Mouse (Mus musculus): ENCODE measurements around the gene Dcxr.
"Not testable (repeated sequence)": the region's sequence is repeated elsewhere in the genome, so short reads cannot be mapped to it uniquely, and the experiment has no call there.

Dcxr gene

DNA sequence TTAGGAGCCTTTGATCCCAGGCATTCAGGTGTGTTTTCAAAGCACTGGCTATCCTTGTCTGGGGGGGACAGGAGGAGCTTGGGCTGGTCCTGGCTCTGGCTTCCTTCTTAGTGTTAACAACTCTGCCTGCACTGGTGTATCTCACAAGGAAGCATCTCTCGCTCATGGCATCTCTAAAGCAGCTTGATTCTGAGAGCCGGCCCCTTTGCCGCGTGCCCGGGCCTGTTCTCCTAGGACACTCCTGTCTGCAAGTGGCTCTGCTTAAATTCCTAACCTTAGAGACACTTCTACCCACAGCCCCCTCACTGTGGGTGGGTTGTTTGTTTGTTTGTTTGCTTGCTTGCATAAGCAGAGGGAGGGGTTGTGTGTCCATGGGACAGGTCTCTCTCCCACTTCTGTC, 19.1 kb downstream of the Dcxr start:
- DNase-seq = no peak

DNA sequence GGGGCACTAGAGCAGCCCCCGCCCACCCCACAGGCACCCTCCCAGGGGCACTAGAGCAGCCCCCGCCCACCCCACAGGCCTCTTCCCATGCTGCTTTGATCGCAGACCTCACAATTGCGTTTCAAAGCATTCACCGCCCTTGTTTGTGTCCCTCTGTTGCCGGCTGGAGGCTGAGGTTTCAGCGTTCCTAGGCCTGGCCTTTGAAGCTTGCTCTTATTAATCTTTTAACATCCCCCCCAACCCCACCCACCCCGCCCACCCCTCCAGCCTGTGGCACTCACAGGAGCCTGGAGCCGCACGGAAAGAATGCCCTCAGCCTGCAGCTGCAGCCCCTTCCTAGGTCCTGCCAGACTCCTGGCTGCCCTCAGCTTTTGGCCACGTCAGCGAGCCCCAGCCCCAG, 19.9 kb downstream of the Dcxr start:
- no peak for DNase-seq

DNA sequence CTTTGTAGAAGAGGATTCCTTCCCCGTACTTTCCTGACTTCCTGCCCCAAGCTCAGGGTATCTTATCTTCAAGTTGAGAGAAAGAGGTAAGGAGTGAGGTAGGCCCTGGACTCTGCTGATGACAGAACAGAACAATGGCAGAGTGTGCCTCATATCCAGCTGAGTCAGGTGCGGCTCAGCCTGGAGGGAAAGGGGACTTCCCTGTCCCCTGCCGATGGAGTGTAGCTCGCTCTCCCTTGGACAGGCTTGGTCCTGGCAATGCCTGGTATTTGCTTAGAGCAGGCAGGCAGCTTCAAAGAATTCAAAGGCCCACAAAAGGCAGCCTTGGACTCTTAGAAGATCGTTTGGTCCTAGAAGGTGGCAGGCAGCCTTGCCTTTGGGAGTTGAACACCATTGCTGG, 21.0 kb downstream of the Dcxr start:
- DNase-seq = no peak

DNA sequence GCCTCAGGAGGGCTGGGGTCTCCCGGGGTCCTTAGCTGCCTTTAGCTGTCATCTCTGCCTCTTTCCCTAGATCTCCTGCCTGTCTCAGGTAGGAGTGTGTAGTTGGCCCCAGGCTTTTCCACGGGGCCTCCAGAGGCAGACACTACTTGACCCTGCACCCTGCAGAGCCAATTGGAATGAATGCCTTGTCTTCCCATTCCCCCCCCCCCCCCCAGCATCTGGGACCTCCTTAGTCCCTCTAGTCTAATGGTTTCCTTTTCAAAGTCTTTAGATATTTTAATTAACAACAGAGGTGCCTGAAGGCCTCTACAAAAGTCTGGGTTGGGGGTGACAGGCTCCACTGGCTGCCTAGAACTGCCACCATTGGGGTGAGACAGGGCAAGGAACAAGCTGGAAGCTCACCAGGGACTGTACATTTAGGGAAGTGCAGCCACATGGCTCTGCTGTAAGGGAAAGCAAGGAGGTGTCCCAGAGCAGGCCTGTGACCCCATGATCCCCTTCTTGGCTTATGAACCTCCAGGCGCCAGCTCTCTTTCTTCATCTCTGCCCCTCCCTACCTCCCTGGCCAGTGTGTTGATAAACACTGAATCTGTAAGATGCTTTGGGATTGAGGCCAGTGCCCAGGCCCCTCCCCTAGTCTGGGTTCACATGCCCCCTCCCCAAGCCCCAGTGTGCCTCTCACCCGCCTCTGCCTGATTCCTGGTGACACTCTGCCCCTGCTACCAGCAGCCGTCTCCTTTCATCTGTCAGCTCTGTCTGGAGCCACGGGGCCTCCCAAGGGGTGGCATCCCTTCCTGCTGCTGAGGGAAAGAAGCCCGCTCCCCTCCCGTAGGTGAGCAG, 22.4 kb downstream of the Dcxr start:
- peak; percentile 8 for DNase-seq

DNA sequence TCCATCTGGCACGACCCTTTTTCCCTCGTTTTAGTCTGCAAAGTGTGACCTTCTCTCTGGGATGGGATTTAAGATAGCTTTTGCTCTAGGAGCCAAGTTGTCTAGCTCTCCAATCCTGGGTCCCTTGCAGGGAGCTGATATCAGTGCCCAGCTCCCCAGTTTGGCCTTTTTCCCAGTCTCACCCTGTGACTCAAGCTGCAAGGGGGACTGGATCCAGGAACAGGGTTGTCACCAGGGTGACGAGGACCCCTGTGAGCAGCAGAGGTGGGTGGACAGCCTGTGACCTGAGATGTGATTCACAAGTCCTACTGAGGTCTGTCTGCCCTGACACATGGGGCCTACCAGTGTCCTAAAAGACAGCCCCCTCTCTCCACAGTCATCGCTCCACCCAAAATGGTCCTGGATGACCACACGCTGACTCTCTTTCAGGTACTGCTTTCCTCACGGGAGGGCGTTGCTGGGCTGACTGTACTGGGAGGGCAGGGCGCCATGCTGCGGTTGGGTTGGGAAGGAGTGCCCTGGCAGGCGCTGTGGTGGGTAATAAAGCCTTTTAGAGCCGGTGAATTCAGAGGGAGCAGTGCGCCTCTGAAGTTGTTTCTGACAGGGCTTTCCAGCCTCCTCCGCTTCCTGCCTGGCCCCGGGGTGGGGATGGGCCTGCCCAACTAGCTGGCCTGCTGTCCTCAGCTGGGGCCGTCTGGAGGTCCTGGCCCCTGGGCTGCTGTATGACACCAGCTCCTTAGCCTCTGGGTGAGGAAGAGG, 23.2 kb downstream of the Dcxr start:
- DNase-seq = no peak

DNA sequence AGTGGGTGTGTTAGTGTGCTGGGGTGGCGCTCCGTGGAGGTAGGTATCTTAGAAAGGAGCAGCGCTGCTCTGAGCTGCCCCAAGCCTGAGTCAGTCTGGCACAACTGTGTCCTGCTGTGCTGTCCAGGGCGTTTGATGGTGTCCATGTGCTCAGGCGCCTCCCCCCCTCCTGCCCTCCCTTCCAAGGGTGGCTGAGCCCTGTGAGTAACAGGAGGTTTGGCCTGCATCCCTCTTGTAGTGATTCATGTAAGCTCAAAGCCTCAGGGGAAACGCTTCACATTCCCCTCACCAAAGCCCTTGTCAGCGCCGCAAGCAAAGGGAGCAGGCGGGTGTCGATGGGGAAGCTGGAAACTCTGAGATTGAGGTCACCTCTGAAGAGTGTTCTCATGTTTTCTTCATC, 29.3 kb downstream of the Dcxr start:
- DNase-seq = peak; percentile 58

DNA sequence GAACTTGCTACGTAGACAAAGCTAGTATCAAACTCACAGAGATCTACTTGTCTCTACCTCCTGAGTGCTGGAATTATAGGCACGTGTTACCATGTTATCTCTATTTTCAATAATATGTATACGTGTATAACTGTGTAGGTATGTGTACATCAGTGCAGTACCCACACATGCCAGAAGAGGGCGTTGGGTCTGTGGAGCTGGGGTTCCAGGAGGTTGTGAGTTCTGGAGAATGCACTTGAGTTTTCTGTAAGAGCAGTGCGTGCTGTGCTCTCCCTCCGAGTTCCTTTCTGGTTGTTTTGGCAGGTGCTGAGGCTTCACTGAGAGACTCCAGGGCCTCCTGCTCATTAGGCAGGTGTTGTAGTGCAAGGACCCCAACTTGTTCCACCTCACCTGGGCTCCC, 30.5 kb downstream of the Dcxr start:
- no peak for DNase-seq

DNA sequence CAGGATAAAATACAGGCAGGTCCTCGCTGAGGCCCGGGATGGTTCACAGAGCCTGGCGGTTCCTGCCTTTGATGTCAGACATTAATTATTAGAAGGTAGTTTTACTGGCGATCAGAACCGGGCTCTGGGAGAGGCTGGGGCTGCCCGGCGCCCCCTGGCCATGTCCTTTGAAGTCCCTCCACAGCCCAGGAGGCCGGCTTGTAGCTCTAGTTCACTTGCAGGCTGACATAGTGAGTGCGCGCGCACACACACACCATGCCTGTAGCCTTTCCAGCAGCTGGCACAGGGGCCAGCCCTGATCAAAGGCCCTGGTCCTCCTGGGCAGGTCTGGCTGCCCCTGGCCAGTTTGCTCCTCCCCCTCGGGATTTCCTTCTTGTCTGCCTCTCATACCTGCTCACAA, 31.4 kb downstream of the Dcxr start:
- peak; percentile 72 for DNase-seq

DNA sequence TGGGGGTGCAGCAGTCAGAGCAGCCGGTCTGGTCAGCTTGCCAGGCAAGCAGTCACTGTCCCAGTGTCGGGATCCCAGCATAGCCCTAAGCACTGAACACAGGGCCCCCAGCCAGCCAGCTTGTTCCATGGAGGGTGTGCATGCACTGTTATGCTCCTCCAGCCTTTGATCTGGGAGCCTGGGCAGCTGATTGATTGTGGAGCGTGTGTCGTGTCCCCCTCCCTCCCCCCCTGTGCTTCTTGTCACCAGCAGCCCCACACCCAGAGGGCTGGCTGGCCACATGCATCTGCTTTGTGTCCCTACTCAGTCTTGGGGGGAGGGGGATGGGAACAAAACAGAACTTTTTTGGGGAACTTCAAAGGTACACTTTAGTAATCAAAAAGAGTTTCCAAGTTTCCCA, 31.9 kb downstream of the Dcxr start:
- no peak for DNase-seq

DNA sequence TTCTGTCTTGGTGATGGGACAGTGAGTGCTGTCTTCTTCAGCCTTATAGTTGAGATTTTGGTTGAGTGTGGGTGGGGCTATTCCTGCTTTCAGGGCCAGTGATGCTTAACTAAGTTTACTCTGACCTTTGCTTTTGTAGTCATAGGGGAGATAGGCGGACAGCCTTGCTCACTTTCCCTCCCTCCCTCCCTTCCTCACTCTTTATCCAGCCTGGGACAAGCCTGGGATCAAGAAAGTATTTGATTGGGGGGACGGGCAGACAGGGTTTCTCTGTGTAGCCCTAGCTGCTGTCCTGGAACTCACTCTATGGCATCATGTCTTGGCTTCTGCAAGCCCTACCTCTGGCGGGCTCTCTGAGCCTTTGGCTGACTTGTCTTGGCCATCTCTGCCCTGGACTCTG, 33.6 kb downstream of the Dcxr start:
- DNase-seq = no peak

DNA sequence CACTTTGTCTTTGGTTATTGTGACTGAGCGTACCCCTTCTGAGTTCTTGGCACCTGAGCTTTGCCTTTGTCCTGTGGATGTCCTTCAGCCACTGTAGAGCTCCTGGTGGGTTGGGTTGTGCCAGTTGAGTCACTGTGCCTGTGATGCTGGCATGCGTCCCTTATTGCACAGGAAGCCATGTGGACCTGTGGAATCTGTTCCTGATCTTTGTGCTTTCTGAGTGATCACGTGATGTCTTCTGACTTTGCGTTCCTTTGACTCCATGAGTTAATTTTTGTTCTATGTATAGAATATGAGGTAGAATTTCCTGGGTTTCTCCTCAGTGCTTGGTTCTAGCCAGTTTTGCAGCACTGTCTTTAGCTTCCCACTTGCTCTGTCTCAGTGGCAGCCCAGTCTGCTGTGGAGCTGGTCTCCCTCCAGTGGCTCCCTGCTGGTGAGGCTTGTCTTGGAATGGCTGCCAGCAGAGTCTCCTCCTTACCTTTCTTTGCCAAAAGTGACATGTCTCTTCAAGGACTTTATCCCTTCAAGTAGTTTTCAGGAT, 34.5 kb downstream of the Dcxr start:
- no peak for DNase-seq

DNA sequence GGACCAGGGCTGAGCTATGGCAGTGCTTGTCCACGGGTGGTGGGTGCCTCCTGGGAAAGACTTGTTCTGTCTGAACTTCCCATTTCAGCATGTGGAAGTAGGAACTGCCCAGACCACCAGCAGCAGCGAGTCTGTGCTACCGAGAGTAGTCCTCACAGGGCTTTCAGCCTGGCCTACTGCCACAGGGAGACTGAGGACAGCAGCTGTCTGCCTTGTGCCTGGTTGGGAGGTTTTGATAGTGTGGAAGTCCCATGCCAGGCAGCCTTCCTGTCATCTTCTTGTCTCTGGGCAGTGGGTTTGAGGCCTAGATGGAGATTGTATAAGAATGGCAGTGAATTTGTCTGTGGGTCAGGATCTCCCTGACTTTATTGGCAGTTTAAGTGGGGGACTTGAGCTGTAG, 37.7 kb downstream of the Dcxr start:
- DNase-seq = no peak

DNA sequence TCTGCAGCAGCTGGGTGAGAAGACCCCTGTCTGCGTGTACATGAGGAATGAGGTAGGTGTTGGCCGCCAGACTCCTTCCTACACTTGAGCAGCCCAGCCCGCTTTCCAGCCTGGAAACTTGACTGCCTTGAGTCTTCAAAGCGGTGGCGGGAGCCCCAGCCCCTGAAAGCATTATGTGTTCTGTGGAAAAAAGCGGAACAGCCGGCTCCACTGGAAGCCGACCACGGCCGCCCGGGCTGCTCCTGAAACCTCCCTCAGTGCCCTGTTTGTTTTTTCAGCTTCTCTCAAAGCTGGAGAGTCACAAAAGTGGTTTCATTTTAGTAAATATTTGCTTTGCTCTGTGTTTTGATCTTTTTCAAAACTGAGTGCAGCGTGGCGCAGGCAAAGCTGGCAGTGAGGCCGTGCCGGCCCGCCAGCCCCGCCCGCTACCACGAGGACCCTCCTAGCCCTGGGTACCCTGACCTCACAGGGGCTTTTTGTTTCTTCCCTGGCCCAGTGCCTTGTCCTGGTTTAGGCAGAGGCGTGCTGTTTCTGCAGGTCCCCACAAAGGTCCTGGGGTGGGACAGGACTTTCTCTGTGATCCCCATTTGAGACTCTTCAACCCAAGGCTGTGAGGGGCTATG, 40.3 kb downstream of the Dcxr start:
- DNase-seq = no peak

DNA sequence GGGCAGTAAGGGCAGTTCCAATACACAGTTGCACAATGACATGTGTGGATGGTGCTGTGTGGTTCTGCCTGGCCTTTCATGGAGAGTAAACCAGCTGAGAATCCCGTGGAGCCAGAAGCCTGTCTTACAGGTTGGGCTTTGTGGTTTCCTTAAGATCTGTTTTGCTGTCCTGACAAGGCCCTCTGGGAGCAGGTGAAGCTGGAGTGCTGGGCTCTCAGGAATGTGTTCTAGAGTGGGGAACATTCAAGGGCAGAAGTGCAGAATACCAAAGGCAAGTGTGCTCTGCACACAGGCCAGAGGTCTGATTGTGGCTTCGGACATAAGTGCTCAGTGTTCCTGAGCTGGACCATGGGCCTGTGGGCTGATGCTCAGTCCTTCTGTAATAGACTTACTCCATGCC, 42.4 kb downstream of the Dcxr start:
- no peak for DNase-seq

DNA sequence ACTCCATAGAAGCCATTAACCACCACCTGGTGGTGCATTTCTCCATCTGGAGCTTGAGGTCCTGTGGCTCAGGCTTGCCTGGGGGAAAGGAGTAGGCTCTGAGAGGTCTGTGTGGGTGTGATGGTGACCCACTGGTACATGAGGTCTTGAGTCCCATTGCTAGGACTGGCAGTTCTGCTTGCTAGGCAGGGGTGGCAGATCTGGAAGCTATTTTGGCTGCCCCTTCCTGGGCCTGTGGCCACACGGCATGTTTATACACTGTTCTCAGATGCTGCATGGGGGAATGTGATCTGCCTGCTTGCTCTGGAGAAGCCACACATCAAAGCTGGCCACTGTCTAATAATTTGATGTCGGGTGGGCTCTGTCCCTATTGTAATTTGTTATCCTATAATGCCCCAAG, 43.0 kb downstream of the Dcxr start:
- no peak for DNase-seq

DNA sequence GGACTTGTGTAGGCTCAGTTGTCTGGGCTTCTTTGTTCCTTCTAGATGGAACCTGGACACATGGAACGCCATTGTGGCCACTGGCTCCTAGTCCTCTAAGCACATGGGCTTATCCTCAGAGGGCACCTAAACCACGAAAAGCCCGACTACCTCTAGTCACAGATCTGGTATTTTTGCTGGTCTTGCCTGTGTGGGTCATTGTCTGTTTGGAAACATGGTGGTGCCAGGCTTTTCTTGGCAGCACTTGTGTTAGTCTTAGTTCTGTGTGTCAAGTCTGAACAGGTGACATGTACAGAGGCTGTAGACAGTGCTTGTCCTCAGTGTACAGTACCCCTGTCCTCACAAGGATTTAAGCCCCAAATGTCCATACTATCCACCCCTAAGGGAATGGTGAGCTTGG, 43.5 kb downstream of the Dcxr start:
- no peak for DNase-seq

DNA sequence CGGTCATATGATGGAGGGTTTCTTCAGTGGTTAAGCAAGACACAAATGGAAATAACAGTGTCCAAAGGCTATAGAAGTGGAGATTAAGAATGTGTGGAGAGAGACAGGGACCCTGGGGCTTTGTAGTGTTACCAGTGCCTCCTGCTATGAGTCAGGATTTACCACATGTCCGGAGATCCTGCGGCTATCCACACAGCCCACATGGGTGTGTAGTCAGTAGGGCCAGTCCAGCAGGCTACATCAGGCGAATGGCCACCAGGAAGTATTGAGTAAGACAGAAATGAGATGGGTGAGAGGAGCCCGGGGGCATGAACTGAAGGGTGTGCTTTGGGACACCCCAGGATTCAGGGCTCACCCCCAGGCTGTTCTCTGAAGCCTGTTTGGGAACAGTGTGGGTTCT, 44.4 kb downstream of the Dcxr start:
- no peak for DNase-seq

DNA sequence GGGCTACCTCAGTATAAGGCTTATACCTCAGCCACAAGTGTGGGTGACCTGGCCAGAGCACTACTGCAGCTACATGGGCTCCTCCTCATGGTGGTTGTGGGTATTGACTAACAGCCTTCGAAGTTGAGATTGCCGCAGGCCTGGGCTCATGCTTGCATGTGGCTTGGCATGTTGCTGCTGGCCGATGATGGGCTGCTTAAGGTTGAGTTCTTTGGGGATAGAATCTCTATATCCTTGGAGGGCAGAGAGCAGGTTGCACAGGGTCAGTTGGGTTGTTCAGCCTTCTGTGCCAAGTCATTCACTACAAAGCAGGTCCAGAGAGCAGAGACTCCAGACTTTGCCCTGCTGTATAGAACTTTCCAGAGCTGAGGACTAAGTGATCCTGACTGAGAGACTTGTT, 47.2 kb downstream of the Dcxr start:
- peak; percentile 67 for DNase-seq

DNA sequence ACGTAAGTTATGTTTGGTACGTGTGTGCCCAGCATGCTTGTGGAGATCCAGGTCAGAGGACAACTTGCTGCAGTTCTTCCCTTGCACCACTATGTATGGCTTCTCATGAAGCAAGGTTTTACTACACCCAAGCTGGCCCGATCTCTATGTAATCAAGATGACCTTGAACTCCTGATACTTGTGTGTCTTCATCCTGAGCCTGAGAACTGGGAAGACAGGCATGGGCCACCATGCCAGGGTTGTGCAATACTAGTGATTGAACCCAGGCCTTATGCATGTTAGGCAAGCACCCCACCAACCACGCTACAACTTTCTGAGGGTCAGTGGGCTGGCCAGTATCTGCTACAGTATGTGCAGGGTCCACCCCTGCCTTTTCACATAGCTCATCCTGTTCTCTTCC, 50.1 kb downstream of the Dcxr start:
- no peak for DNase-seq

DNA sequence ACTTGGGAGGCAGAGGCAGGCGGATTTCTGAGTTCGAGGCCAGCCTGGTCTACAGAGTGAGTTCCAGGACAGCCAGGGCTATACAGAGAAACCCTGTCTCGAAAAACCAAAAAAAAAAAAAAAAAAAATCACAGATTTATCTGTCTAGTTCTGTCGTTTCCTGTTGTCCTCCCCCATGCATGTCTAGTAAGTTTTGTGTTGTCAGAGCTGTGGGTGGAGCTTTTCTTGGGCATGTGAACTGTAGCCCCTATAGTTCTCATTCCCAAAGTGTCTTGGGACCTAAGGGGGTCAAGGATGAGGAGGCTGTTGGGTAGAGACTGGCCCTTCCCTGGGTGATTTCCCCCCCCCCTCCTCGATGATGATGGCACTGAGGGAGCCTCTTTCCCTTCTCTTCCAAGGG, 51.2 kb downstream of the Dcxr start:
- not testable (repeated sequence) for DNase-seq
